Mouse (Mus musculus): Measurements from ENCODE around the gene Lrrc57.

- TF ChIP-seq CTCF (IDR thresholded peaks at IDR 0.05; ENCODE audit: borderline replicate concordance, extremely low read depth, insufficient read depth, insufficient read length) = peak; percentile 12; the same call in 1 of the 2 replicates
- TF ChIP-seq POLR2A (IDR thresholded peaks at IDR 0.05; ENCODE audit: borderline replicate concordance, extremely low read depth, insufficient read depth, insufficient read length, poor library complexity, severe bottlenecking) = no peak
Measured at GRCm38 (mm10) chr2:120619538-120619937, 10.2 kb upstream of the Lrrc57 start.
